Mouse (Mus musculus) layer of hippocampus, postnatal 36 days (tissue): ENCODE measurements around the gene Luc7l2. TPM values are rescaled to one million over a fixed set of nuclear protein-coding genes. Genes with fewer than 3 reads are reported as not detected.

ENCODE experiments used
- DNase-seq, 2 experiments: peaks; one replicate each; pipeline ENCODE4 v3.0.0; 2022
- microRNA-seq, 2 experiments: library from miRNA; unstranded; fragments of <30 nt; microRNA quantifications; one replicate each; pipeline ENCODE4 v1.2.0; 2021
- total RNA-seq, 2 experiments: library from RNA; stranded (reverse); gene quantifications; 2 replicates each; pipeline ENCODE4 v1.2.3; 2021

Gene Luc7l2
- total RNA-seq, 2 experiments from 2014 or later: 177 to 202 TPM

GRCm38 (mm10) chr6:38650263-38650937 lies 99.3 kb downstream of the Luc7l2 start:
- DNase-seq: peak; percentile 58 to 72

Small RNA genes lying within 50 kb of the gene (microRNA-seq; reads per million reads assigned to microRNA genes)
- 0 reads per million in 2 experiments for gene Mir7670

Other genes with a start within 250 kb of the Luc7l2 start
- gene Zc3hav1, start 196.7 kb upstream of the Luc7l2 start, total RNA-seq: 1 to 10 TPM; 2.8 to 3.2 TPM
- gene Ttc26, start 169.9 kb upstream of the Luc7l2 start, total RNA-seq: 10 to 100 TPM; 11.1 to 11.5 TPM
- 10 to 100 TPM; 47.2 to 52.4 TPM for gene Ubn2, start 117.4 kb upstream of the Luc7l2 start, total RNA-seq
- gene Fmc1, start 17.8 kb upstream of the Luc7l2 start, total RNA-seq: 10 to 100 TPM; 51.5 to 59.2 TPM
- 1 to 10 TPM in 1 of 2 experiments, under 1 TPM in 1; 0.92 to 2.4 TPM for gene Klrg2, start 85.9 kb downstream of the Luc7l2 start, total RNA-seq
- 10 to 100 TPM; 68.7 to 69.0 TPM for gene Clec2l, start 111.7 kb downstream of the Luc7l2 start, total RNA-seq